Mouse (Mus musculus): ENCODE measurements around the gene Olfr720. TPM values are rescaled to one million over a fixed set of nuclear protein-coding genes. Genes with fewer than 3 reads are reported as not detected.

Olfr720 gene
- total RNA-seq (2021), result not detected

DNA sequence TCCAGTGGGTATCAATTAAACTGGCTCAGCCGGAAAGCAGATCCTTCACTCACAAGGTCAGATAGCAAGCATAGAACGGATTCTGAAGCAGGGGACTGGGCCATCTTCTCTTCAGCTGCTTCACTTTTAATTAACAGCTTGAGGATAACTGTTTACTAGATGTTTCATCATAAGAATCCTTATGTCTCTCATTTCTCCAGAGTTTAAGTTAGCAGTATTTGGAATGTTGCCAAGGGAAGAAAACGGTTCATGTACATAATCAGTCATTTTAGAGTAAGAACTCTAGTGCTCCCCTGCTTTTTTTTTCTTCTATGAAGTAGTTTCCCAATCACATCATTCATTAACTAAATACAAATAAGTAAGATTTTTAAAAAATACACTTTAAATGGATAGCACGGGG is at the start of gene Olfr720:
Gene Olfr720 (minus strand): TSS at position 101 of the 400 bp plus-strand sequence.
- no peak for DNase-seq
- intact Hi-C loops (cut with DNase I), result no loop called here

Other genes with a start within 250 kb of the Olfr720 start
- 10 to 100 TPM; 18.4 to 22.7 TPM for gene Atxn7, start 225.4 kb downstream of the Olfr720 start, total RNA-seq (2021)
- gene Thoc7, start 225.0 kb downstream of the Olfr720 start, total RNA-seq (2021), result 100 to 1,000 TPM; 118 to 119 TPM
- 100 to 1,000 TPM; 142 to 144 TPM for gene Psmd6, start 65.9 kb downstream of the Olfr720 start, total RNA-seq (2021)
- gene Olfr31, start 136.0 kb upstream of the Olfr720 start, total RNA-seq (2021), result not detected
- 1 to 10 TPM; 6.0 TPM for gene Il3ra, start 159.4 kb upstream of the Olfr720 start, total RNA-seq (2021)
- gene Olfr721-ps1, start 214.5 kb upstream of the Olfr720 start, total RNA-seq (2021), result not detected